Mouse (Mus musculus): ENCODE data around the gene Dnajc11. TPM values are rescaled to one million over a fixed set of nuclear protein-coding genes. Genes with fewer than 3 reads are reported as not detected.

The Dnajc11 gene
- total and polyA plus RNA-seq, 2 experiments from 2014 or later = 64.1 to 108 TPM

DNA sequence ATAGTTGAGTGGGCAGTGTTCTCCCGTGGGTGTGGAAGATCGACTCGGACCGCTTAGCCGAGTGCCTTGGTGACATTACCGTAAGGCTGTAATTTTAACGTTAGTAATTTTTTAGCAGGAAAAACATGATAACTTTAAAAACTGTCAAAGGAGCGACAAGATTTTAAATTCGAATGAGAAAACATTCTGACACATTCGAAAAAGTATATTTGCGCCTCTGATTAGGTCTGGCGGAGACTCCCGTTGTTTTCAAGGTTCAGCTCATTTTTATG is 63.4 kb downstream of the Dnajc11 start:
- H3K9me3 ChIP-seq (ENCODE audit: low read length) = no peaks in the 10 kb centered on the region
- H3K27ac ChIP-seq = peak overlapping the region; percentile 87
- peaks cover 7% of the 10 kb centered on the region; the same call in 1 of the 2 replicates for H3K4me1 ChIP-seq (ENCODE audit: insufficient read depth, low read length)
- DNase-seq (ENCODE audit: low spot score) (no peak), ATAC-seq (no peak)
- TF ChIP-seq CTCF (IDR thresholded peaks at IDR 0.05; ENCODE audit: low read depth) = no peak
- H3K4me3 ChIP-seq (ENCODE audit: low read length) = peak overlapping the region; percentile 99
- peak overlapping the region; percentile 82 for H3K9ac ChIP-seq (replicated peaks; ENCODE audit: low read length)
- H3K4me2 ChIP-seq (ENCODE audit: low read depth, low read length) = peak overlapping the region; percentile 70
- no peaks in the 10 kb centered on the region for H3K27me3 ChIP-seq (ENCODE audit: insufficient read depth, low read length)
- H3K36me3 ChIP-seq (ENCODE audit: insufficient read depth, low read length) = peaks cover 6% of the 10 kb centered on the region; the same call in 1 of the 2 replicates
- WGBS = 5% methylated on average over 13 of the region's 13 CpGs

- Histone ChIP-seq H3K27ac (no peak overlapping the region), H3K27me3 (ENCODE audit: insufficient read depth, low read length) (no peaks in the 10 kb centered on the region), H3K9me3 (ENCODE audit: low read length) (no peaks in the 10 kb centered on the region), H3K4me2 (ENCODE audit: low read depth, low read length) (peak overlapping the region; percentile 70; the same call in 1 of the 2 replicates), H3K36me3 (ENCODE audit: insufficient read depth, low read length) (no peaks in the 10 kb centered on the region), H3K4me3 (ENCODE audit: low read length) (no peak overlapping the region), H3K4me1 (ENCODE audit: insufficient read depth, low read length) (peaks cover 7% of the 10 kb centered on the region; the same call in 1 of the 2 replicates), H3K9ac (replicated peaks; ENCODE audit: low read length) (no peak overlapping the region)
- no peak for TF ChIP-seq CTCF (IDR thresholded peaks at IDR 0.05; ENCODE audit: low read depth)
- no peak for ATAC-seq
- DNase-seq (ENCODE audit: low spot score) = no peak
- 63% methylated on average over 3 of the region's 3 CpGs for WGBS
Measured at GRCm38 (mm10) chr4:151997701-151998100, 64.2 kb downstream of the Dnajc11 start.

DNA sequence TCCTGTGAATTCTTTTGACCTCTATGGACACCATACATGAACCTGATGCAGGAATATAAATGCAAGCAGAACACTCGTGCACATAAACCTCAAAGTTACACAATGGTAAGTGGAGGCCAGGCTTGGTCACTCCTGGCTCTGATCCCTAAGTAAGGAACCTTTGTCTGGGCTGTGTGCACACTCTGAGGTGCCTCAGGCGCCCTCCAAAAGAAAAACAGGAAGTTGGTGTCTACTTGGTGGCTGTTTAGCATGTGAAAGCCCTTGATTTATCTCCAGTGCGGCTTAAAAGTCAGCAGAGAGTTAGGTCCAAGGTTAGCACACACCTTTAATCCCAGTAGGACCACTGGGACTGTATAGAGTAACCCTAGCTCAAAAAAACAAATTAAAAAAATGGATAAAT is 66.0 kb downstream of the Dnajc11 start:
- ATAC-seq = no peak
- Histone ChIP-seq H3K4me1 (ENCODE audit: insufficient read depth, low read length) (peaks cover 7% of the 10 kb centered on the region; the same call in 1 of the 2 replicates), H3K9me3 (ENCODE audit: low read length) (no peaks in the 10 kb centered on the region), H3K9ac (replicated peaks; ENCODE audit: low read length) (no peak overlapping the region), H3K27me3 (ENCODE audit: insufficient read depth, low read length) (no peaks in the 10 kb centered on the region), H3K4me2 (ENCODE audit: low read depth, low read length) (no peak overlapping the region), H3K4me3 (ENCODE audit: low read length) (no peak overlapping the region), H3K36me3 (ENCODE audit: insufficient read depth, low read length) (no peaks in the 10 kb centered on the region), H3K27ac (no peak overlapping the region)
- 70% methylated on average over 3 of the region's 3 CpGs for WGBS
- DNase-seq (ENCODE audit: low spot score) = no peak
- no peak for TF ChIP-seq CTCF (IDR thresholded peaks at IDR 0.05; ENCODE audit: low read depth)

DNA sequence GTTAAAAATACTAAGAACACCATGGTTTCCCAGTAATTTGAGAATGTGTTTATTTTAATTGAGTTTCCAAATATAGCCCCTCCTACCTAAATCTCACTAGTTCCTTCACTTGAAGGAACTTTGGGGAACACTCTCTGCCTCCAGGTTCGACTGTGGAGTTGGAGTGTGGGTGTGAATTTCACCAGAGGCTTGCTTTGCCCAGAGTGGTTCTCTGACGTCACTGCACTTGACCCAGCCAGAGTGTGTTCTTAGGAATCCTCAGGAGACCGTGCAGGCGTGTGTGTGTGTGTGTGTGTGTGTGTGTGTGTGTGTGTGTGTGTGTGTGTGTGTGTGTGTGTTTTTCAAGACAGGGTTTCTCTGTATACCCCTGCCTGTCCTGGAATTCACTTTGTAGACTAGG is 67.4 kb downstream of the Dnajc11 start:
- ATAC-seq (no peak), DNase-seq (ENCODE audit: low spot score) (no peak)
- no peak overlapping the region for H3K27ac ChIP-seq
- H3K4me1 ChIP-seq (ENCODE audit: insufficient read depth, low read length) = peaks cover 7% of the 10 kb centered on the region; the same call in 1 of the 2 replicates
- H3K36me3 ChIP-seq (ENCODE audit: insufficient read depth, low read length) = no peaks in the 10 kb centered on the region
- 53% methylated on average over 4 of the region's 4 CpGs for WGBS
- TF ChIP-seq CTCF (IDR thresholded peaks at IDR 0.05; ENCODE audit: low read depth) = no peak
- no peaks in the 10 kb centered on the region for H3K27me3 ChIP-seq (ENCODE audit: insufficient read depth, low read length)
- no peak overlapping the region for H3K9ac ChIP-seq (replicated peaks; ENCODE audit: low read length)
- no peak overlapping the region for H3K4me2 ChIP-seq (ENCODE audit: low read depth, low read length)
- H3K4me3 ChIP-seq (ENCODE audit: low read length) = no peak overlapping the region
- H3K9me3 ChIP-seq (ENCODE audit: low read length) = no peaks in the 10 kb centered on the region

- Histone ChIP-seq H3K27me3 (ENCODE audit: insufficient read depth, low read length) (no peaks in the 10 kb centered on the region), H3K36me3 (ENCODE audit: insufficient read depth, low read length) (no peaks in the 10 kb centered on the region), H3K4me1 (ENCODE audit: insufficient read depth, low read length) (peaks cover 7% of the 10 kb centered on the region; the same call in 1 of the 2 replicates), H3K4me3 (ENCODE audit: low read length) (no peak overlapping the region), H3K9ac (replicated peaks; ENCODE audit: low read length) (no peak overlapping the region), H3K4me2 (ENCODE audit: low read depth, low read length) (no peak overlapping the region), H3K9me3 (ENCODE audit: low read length) (no peaks in the 10 kb centered on the region), H3K27ac (no peak overlapping the region)
- no peak for TF ChIP-seq CTCF (IDR thresholded peaks at IDR 0.05; ENCODE audit: low read depth)
- DNase-seq (ENCODE audit: low spot score) = no peak
- WGBS = 59% methylated on average over 4 of the region's 4 CpGs
- ATAC-seq = no peak
Measured at GRCm38 (mm10) chr4:152001335-152001734, 67.8 kb downstream of the Dnajc11 start.

GRCm38 (mm10) chr4:152002063-152002462 is 68.6 kb downstream of the Dnajc11 start:
- no peaks in the 10 kb centered on the region for H3K9me3 ChIP-seq (ENCODE audit: low read length)
- WGBS = 98% methylated on average over 3 of the region's 3 CpGs
- no peak overlapping the region for H3K4me3 ChIP-seq (ENCODE audit: low read length)
- TF ChIP-seq CTCF (IDR thresholded peaks at IDR 0.05; ENCODE audit: low read depth) = no peak
- H3K4me2 ChIP-seq (ENCODE audit: low read depth, low read length) = no peak overlapping the region
- no peak for DNase-seq (ENCODE audit: low spot score)
- H3K36me3 ChIP-seq (ENCODE audit: insufficient read depth, low read length) = no peaks in the 10 kb centered on the region
- ATAC-seq = no peak
- H3K27me3 ChIP-seq (ENCODE audit: insufficient read depth, low read length) = no peaks in the 10 kb centered on the region; the same call in 1 of the 2 replicates
- H3K4me1 ChIP-seq (ENCODE audit: insufficient read depth, low read length) = peaks cover 6% of the 10 kb centered on the region; the same call in 1 of the 2 replicates
- no peak overlapping the region for H3K9ac ChIP-seq (replicated peaks; ENCODE audit: low read length)
- no peak overlapping the region for H3K27ac ChIP-seq

DNA sequence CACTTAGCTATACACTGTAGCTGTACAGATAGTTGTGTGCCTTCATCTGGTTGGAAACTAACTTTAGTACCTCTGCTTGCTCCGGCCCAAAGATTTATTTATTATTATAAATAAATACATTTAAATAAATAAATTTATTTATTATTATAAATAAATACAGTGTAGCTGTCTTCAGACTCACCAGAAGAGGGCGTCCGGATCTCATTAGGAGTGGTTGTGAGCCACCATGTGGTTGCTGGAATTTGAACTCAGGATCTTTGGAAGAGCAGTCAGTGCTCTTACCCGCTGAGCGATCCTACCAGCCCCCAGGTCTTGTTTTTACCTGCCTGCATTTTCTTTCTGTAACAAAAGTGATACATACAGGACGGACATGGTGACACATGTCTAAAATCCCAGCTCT is 72.6 kb downstream of the Dnajc11 start:
- Histone ChIP-seq H3K4me2 (ENCODE audit: low read depth, low read length) (no peak overlapping the region), H3K4me1 (ENCODE audit: insufficient read depth, low read length) (peaks cover 12% of the 10 kb centered on the region), H3K36me3 (ENCODE audit: insufficient read depth, low read length) (no peaks in the 10 kb centered on the region), H3K9me3 (ENCODE audit: low read length) (no peaks in the 10 kb centered on the region), H3K9ac (replicated peaks; ENCODE audit: low read length) (no peak overlapping the region), H3K4me3 (ENCODE audit: low read length) (no peak overlapping the region), H3K27me3 (ENCODE audit: insufficient read depth, low read length) (no peaks in the 10 kb centered on the region; the same call in 1 of the 2 replicates), H3K27ac (no peak overlapping the region)
- 79% methylated on average over 6 of the region's 6 CpGs for WGBS
- DNase-seq (ENCODE audit: low spot score) (no peak), ATAC-seq (no peak)
- peak; percentile 21; the same call in 1 of the 2 replicates for TF ChIP-seq CTCF (IDR thresholded peaks at IDR 0.05; ENCODE audit: low read depth)
